Mouse (Mus musculus): ENCODE measurements at regions not wholly inside any gene's neighbourhood (a gene's known extent, or its start where the extent isn't known, plus 50 kb on each side); places are given as distances from the start of the nearest gene placed in this dataset.

GRCm38 (mm10) chr8:8391321-8391720 is 269.7 kb downstream of the Efnb2 start:
- DNase-seq (ENCODE audit: low spot score), result no peak

- no peak for DNase-seq (ENCODE audit: low spot score)
Measured at GRCm38 (mm10) chr8:8378248-8378647, 282.8 kb downstream of the Efnb2 start.

- no peak for DNase-seq (ENCODE audit: low spot score)
Measured at GRCm38 (mm10) chr8:8376791-8377190, 284.3 kb downstream of the Efnb2 start.

- no peak for DNase-seq (ENCODE audit: low spot score)
Measured at GRCm38 (mm10) chr8:8376379-8376778, 284.7 kb downstream of the Efnb2 start.

GRCm38 (mm10) chr8:8367282-8367871 is 293.7 kb downstream of the Efnb2 start:
- no peak for DNase-seq (ENCODE audit: low spot score)

- DNase-seq (ENCODE audit: low spot score), result no peak
Measured at GRCm38 (mm10) chr8:8361941-8362537, 299.0 kb downstream of the Efnb2 start.

- DNase-seq (ENCODE audit: low spot score), result no peak
Measured at GRCm38 (mm10) chr8:8360586-8360985, 300.5 kb downstream of the Efnb2 start.

GRCm38 (mm10) chr8:8354977-8355376 is 306.1 kb downstream of the Efnb2 start:
- no peak for DNase-seq (ENCODE audit: low spot score)

GRCm38 (mm10) chr8:8344661-8345060 is 316.4 kb downstream of the Efnb2 start:
- no peak for DNase-seq (ENCODE audit: low spot score)

- no peak for DNase-seq (ENCODE audit: low spot score)
Measured at GRCm38 (mm10) chr8:8335256-8335972, 325.6 kb downstream of the Efnb2 start.

GRCm38 (mm10) chr8:8334515-8334914 is 326.5 kb downstream of the Efnb2 start:
- DNase-seq (ENCODE audit: low spot score), result peak; percentile 12

- no peak for DNase-seq (ENCODE audit: low spot score)
Measured at GRCm38 (mm10) chr8:8331249-8331648, 329.8 kb downstream of the Efnb2 start.

GRCm38 (mm10) chr8:8328010-8328666 is 332.9 kb downstream of the Efnb2 start:
- DNase-seq (ENCODE audit: low spot score), result no peak

- no peak for DNase-seq (ENCODE audit: low spot score)
Measured at GRCm38 (mm10) chr8:8326066-8326834, 334.8 kb downstream of the Efnb2 start.

GRCm38 (mm10) chr8:8325420-8325819 is 335.6 kb downstream of the Efnb2 start:
- DNase-seq (ENCODE audit: low spot score), result no peak

- DNase-seq (ENCODE audit: low spot score), result no peak
Measured at GRCm38 (mm10) chr8:8324520-8324919, 336.5 kb downstream of the Efnb2 start.

- DNase-seq (ENCODE audit: low spot score), result no peak
Measured at GRCm38 (mm10) chr8:8308253-8308652, 352.8 kb downstream of the Efnb2 start.

GRCm38 (mm10) chr8:8307487-8307886 is 353.6 kb downstream of the Efnb2 start:
- DNase-seq (ENCODE audit: low spot score), result no peak

- no peak for DNase-seq (ENCODE audit: low spot score)
Measured at GRCm38 (mm10) chr8:8299965-8300767, 360.9 kb downstream of the Efnb2 start.

GRCm38 (mm10) chr8:8292577-8293247 is 368.3 kb downstream of the Efnb2 start:
- DNase-seq (ENCODE audit: low spot score), result no peak

- no peak for DNase-seq (ENCODE audit: low spot score)
Measured at GRCm38 (mm10) chr8:8285876-8286275, 375.2 kb downstream of the Efnb2 start.
